Mouse (Mus musculus): ENCODE data around the gene LTO1. TPM values are rescaled to one million over a fixed set of nuclear protein-coding genes. Genes with fewer than 3 reads are reported as not detected.

LTO1 gene
- polyA plus RNA-seq, 1 experiment from 2014 or later: 23.3 TPM

- H3K36me3 ChIP-seq (ENCODE audit: insufficient read depth, low read length): peaks cover 3% of the 10 kb centered on the region
- H3K27ac ChIP-seq (ENCODE audit: low read length): peak overlapping the region; percentile 16; the same call in 1 of the 2 replicates
- peak overlapping the region; percentile 72 for H3K9ac ChIP-seq (replicated peaks; ENCODE audit: low read depth)
- TF ChIP-seq EP300 (IDR thresholded peaks at IDR 0.05): peak; percentile 50
- peak; percentile 47 for TF ChIP-seq CTCF (IDR thresholded peaks at IDR 0.05)
- peak overlapping the region; percentile 64 for H3K4me3 ChIP-seq (ENCODE audit: low read depth, low read length)
- H3K9me3 ChIP-seq (ENCODE audit: low read length): no peaks in the 10 kb centered on the region
- peak overlapping the region; percentile 76 for H3K4me2 ChIP-seq (replicated peaks; ENCODE audit: low read depth, low read length)
- WGBS: 5% methylated on average over 17 of the region's 17 CpGs
- no peaks in the 10 kb centered on the region for H3K27me3 ChIP-seq (replicated peaks; ENCODE audit: insufficient read depth, low read length)
- ATAC-seq: peak; percentile 91
- H3K4me1 ChIP-seq (ENCODE audit: insufficient read depth, low read depth, low read length): no peaks in the 10 kb centered on the region; the same call in 1 of the 2 replicates
- DNase-seq (ENCODE audit: low spot score): peak; percentile 92
Measured at GRCm38 (mm10) chr7:144914296-144914947, 478 bp upstream of the LTO1 start.

- no peaks in the 10 kb centered on the region; the same call in 1 of the 2 replicates for H3K4me1 ChIP-seq (ENCODE audit: insufficient read depth, low read depth, low read length)
- TF ChIP-seq EP300 (IDR thresholded peaks at IDR 0.05): no peak
- TF ChIP-seq CTCF (IDR thresholded peaks at IDR 0.05): peak; percentile 47
- no peak for DNase-seq (ENCODE audit: low spot score)
- no peak overlapping the region for H3K9ac ChIP-seq (replicated peaks; ENCODE audit: low read depth)
- H3K27me3 ChIP-seq (replicated peaks; ENCODE audit: insufficient read depth, low read length): no peaks in the 10 kb centered on the region
- no peak overlapping the region for H3K4me3 ChIP-seq (ENCODE audit: low read depth, low read length)
- H3K4me2 ChIP-seq (replicated peaks; ENCODE audit: low read depth, low read length): no peak overlapping the region
- no peak overlapping the region for H3K27ac ChIP-seq (ENCODE audit: low read length)
- peaks cover 18% of the 10 kb centered on the region for H3K36me3 ChIP-seq (ENCODE audit: insufficient read depth, low read length)
- whole genome bisulfite sequencing: 92% methylated on average over 1 of the region's 1 CpGs
- H3K9me3 ChIP-seq (ENCODE audit: low read length): no peaks in the 10 kb centered on the region
- no peak for ATAC-seq
Measured at GRCm38 (mm10) chr7:144918823-144919222, 3.9 kb downstream of the LTO1 start.

GRCm38 (mm10) chr7:144927591-144927990 is 12.7 kb downstream of the LTO1 start:
- no peak for DNase-seq (ENCODE audit: low spot score)
- TF ChIP-seq EP300 (IDR thresholded peaks at IDR 0.05) (no peak), CTCF (IDR thresholded peaks at IDR 0.05) (no peak)
- Histone ChIP-seq H3K9ac (replicated peaks; ENCODE audit: low read depth) (0 out of 2 replicates have a peak overlapping the region, but pooled peaks have one; percentile 9), H3K4me2 (replicated peaks; ENCODE audit: low read depth, low read length) (no peak overlapping the region), H3K4me3 (ENCODE audit: low read depth, low read length) (no peak overlapping the region), H3K27ac (ENCODE audit: low read length) (no peak overlapping the region), H3K9me3 (ENCODE audit: low read length) (no peaks in the 10 kb centered on the region), H3K36me3 (ENCODE audit: insufficient read depth, low read length) (peaks cover 5% of the 10 kb centered on the region; the same call in 1 of the 2 replicates), H3K4me1 (ENCODE audit: insufficient read depth, low read depth, low read length) (no peaks in the 10 kb centered on the region), H3K27me3 (replicated peaks; ENCODE audit: insufficient read depth, low read length) (no peaks in the 10 kb centered on the region)
- WGBS: 62% methylated on average over 2 of the region's 2 CpGs
- 0 out of 2 replicates have a peak, but pooled peaks have one; percentile 11 for ATAC-seq

GRCm38 (mm10) chr7:144928009-144928888 is 13.3 kb downstream of the LTO1 start:
- H3K27me3 ChIP-seq (replicated peaks; ENCODE audit: insufficient read depth, low read length): no peaks in the 10 kb centered on the region
- H3K27ac ChIP-seq (ENCODE audit: low read length): no peak overlapping the region
- no peaks in the 10 kb centered on the region for H3K9me3 ChIP-seq (ENCODE audit: low read length)
- H3K4me1 ChIP-seq (ENCODE audit: insufficient read depth, low read depth, low read length): no peaks in the 10 kb centered on the region
- no peak overlapping the region for H3K4me3 ChIP-seq (ENCODE audit: low read depth, low read length)
- ATAC-seq (no peak), DNase-seq (ENCODE audit: low spot score) (no peak)
- no peak overlapping the region for H3K4me2 ChIP-seq (replicated peaks; ENCODE audit: low read depth, low read length)
- TF ChIP-seq CTCF (IDR thresholded peaks at IDR 0.05) (no peak), EP300 (IDR thresholded peaks at IDR 0.05) (no peak)
- H3K36me3 ChIP-seq (ENCODE audit: insufficient read depth, low read length): peaks cover 5% of the 10 kb centered on the region; the same call in 1 of the 2 replicates
- 0 out of 2 replicates have a peak overlapping the region, but pooled peaks have one; percentile 9 for H3K9ac ChIP-seq (replicated peaks; ENCODE audit: low read depth)
- WGBS: 72% methylated on average over 4 of the region's 4 CpGs

- Histone ChIP-seq H3K4me3 (ENCODE audit: low read depth, low read length) (no peak overlapping the region), H3K4me1 (ENCODE audit: insufficient read depth, low read depth, low read length) (no peaks in the 10 kb centered on the region), H3K27ac (ENCODE audit: low read length) (no peak overlapping the region), H3K9ac (replicated peaks; ENCODE audit: low read depth) (no peak overlapping the region), H3K4me2 (replicated peaks; ENCODE audit: low read depth, low read length) (no peak overlapping the region), H3K9me3 (ENCODE audit: low read length) (no peaks in the 10 kb centered on the region), H3K27me3 (replicated peaks; ENCODE audit: insufficient read depth, low read length) (no peaks in the 10 kb centered on the region), H3K36me3 (ENCODE audit: insufficient read depth, low read length) (peaks cover 5% of the 10 kb centered on the region; the same call in 1 of the 2 replicates)
- DNase-seq (ENCODE audit: low spot score) (no peak), ATAC-seq (no peak)
- 60% methylated on average over 6 of the region's 6 CpGs for WGBS
- no peak for TF ChIP-seq CTCF (IDR thresholded peaks at IDR 0.05)
- TF ChIP-seq EP300 (IDR thresholded peaks at IDR 0.05): no peak
Measured at GRCm38 (mm10) chr7:144928889-144929210, 13.9 kb downstream of the LTO1 start.

- Histone ChIP-seq H3K9ac (replicated peaks; ENCODE audit: low read depth) (no peak overlapping the region), H3K27ac (ENCODE audit: low read length) (no peak overlapping the region), H3K4me1 (ENCODE audit: insufficient read depth, low read depth, low read length) (no peaks in the 10 kb centered on the region), H3K4me2 (replicated peaks; ENCODE audit: low read depth, low read length) (no peak overlapping the region), H3K27me3 (replicated peaks; ENCODE audit: insufficient read depth, low read length) (no peaks in the 10 kb centered on the region), H3K36me3 (ENCODE audit: insufficient read depth, low read length) (no peaks in the 10 kb centered on the region; the same call in 1 of the 2 replicates), H3K9me3 (ENCODE audit: low read length) (no peaks in the 10 kb centered on the region), H3K4me3 (ENCODE audit: low read depth, low read length) (no peak overlapping the region)
- 0 out of 2 replicates have a peak, but pooled peaks have one; percentile 20 for ATAC-seq
- TF ChIP-seq EP300 (IDR thresholded peaks at IDR 0.05) (no peak), CTCF (IDR thresholded peaks at IDR 0.05) (no peak)
- 47% methylated on average over 8 of the region's 8 CpGs for WGBS
- peak; percentile 22 for DNase-seq (ENCODE audit: low spot score)
Measured at GRCm38 (mm10) chr7:144929506-144929905, 14.6 kb downstream of the LTO1 start.
